Mouse (Mus musculus): ENCODE measurements around the gene Ube2d1.

Ube2d1 gene

DNA sequence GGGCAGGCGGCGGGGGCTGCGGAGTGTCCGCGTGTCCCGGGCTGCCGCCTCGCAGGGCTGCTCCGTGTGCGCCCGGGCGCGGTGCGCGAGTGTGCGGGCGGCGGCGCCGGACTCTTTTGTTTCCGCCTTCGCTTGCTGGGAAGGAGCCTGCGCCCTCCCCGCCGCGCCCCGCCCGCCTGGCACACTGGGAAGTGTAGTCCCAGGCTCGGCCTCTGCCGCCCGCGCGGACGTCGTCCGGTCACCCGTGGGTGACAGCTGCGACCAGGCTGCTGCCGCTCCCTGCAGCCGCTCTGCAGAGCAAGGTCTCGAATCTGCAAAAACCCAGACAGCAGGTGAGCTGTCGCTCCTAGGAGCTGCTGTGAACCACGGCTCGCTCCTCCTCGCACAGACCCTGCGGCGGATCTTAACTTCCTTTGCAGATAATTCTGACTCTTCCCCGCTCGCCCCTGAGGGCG is at the start of gene Ube2d1:
Ube2d1 (minus strand) TSS at position 137 of the 455 bp plus-strand sequence.
- DNase-seq (ENCODE audit: low read depth, low spot score) = peak; percentile 83

DNA sequence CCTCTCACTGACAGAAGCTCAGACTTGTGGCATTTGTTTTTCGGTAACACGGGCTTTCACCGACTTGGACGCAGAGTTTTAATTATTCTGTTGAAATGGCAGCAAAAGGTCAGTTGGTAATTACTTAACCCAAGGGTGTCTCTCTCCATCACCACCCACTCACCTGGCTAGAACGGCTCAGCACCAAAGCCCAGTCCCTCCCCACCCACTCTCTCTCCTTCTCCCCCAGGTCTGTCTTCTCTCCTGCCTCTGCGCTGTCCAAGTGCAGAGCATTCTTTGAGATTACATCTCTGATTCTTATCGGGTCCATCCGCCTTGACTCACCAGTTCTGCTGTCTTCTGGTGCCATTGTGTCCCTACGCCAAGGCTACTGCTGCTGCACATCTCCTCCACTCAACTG is 47.8 kb upstream of the Ube2d1 start:
- DNase-seq (ENCODE audit: low read depth, low spot score) = no peak

GRCm38 (mm10) chr10:71332376-71332775 is 47.3 kb upstream of the Ube2d1 start:
- no peak for DNase-seq (ENCODE audit: low read depth, low spot score)

- DNase-seq (ENCODE audit: low read depth, low spot score) = no peak
Observed at GRCm38 (mm10) chr10:71331908-71332307, 46.8 kb upstream of the Ube2d1 start.

DNA sequence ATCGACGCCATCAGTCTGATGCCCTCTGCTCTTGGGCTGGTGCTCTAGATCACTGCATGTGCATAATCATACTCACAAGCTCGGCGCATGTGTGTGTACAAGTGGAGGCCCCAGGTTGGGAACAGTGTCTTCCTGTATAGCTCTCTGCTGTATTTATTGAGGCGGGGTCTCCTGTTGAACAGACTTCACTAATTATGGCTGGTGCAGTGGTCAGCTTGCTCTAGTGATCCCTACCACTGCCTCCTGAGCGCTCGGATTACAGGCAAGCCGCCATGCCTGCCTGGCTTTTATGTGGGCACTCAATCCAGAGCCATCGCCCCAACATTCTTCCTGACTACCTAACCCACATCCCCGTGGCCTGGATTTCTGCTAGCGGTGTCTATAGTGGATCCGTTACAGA is 45.0 kb upstream of the Ube2d1 start:
- no peak for DNase-seq (ENCODE audit: low read depth, low spot score)

DNA sequence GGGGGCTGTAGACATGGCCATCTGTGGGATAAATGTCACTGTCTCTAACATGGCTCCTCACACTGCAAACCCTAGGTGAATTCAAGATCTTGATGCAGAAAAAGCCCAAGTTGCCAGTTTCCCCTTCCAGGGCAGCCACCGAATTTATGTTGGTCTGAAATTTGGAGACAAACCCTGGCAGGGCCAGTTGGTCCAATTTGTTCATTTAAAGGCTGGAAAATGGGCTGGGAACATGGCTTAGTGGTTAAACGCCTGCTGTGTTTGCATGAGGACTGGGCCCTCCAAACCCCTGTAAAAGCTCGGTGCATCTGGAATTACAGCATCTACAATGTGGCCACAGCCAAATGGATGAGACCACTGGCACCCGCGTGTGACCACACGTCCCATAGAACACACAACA is 44.2 kb upstream of the Ube2d1 start:
- DNase-seq (ENCODE audit: low read depth, low spot score) = no peak

DNA sequence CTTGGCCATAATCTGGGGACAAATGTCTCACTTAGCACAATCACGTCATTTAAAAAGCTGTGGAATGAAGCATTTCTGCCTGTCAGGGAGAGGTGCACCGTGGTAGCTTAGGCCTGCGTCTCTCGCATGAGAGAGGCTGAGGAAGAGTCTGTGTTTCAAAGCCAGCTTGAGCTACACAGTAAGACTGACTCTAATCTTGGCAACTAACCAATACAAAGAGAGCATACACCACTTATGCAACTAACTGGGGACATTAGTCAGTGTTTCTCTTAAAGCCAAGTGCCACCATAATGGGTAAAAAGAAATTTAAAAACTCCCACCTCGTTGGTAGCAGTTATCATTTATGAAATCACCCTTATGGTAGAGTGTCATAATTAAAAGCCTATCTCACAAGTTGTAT is 43.8 kb upstream of the Ube2d1 start:
- no peak for DNase-seq (ENCODE audit: low read depth, low spot score)

DNA sequence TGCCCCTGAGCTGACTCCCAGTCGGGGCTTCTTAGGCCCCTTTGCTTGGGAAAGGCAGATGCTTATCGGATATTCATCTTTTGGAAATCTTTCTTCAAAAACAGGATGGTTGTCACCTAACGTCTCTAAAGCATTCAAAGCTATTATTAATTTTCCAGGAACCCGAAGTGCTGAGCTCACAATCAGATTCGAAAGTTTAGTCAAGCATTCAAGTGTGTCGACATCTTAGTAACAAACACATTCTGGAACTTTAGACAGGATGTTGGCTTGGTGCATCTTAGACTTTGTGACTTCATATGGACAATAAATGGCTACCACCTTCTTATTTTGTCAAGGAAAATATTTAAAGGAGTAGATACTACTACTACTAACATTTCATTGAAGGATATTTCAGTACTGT is 43.3 kb upstream of the Ube2d1 start:
- no peak for DNase-seq (ENCODE audit: low read depth, low spot score)

GRCm38 (mm10) chr10:71327386-71327785 is 42.3 kb upstream of the Ube2d1 start:
- no peak for DNase-seq (ENCODE audit: low read depth, low spot score)

DNA sequence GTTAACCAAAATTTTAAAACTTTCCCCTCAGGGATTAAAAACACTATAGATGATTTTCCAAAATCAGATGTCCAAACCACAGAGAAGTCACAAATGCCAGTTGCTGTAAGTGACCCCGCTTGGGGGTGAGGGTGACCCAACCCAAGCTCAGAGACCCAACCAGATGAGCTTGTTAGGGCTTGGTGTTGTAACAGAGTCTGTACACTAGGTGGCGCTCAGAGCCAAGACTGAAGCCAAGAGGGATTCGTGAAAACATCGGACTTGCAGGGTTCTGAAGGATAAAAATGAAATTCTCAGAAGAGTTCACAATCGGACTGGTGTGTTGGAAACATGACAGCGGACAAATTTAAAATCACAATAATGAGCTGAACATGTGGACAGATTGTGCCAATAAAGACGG is 41.7 kb upstream of the Ube2d1 start:
- peak; percentile 57 for DNase-seq (ENCODE audit: low read depth, low spot score)

GRCm38 (mm10) chr10:71326123-71326522 is 41.1 kb upstream of the Ube2d1 start:
- DNase-seq (ENCODE audit: low read depth, low spot score) = no peak

DNA sequence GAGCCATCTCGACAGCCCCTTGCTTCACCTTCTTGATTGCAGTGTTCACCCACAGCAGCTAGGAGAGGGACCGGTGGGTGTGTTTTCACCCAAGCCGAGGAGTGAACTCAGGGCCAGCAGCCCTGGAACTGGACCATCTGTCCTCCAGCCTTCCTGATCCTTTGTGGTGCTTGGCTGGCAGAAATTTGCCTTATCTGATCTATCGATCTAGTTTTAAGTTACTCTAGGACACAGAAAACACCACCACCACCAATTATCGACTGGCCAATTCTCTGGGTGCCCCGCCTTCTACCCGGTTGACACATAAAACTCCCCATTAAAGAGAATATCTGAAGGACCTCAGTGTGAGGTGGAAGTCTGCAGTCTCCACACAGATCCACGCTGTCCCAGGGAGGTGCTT is 38.6 kb upstream of the Ube2d1 start:
- DNase-seq (ENCODE audit: low read depth, low spot score) = no peak

- DNase-seq (ENCODE audit: low read depth, low spot score) = no peak
Observed at GRCm38 (mm10) chr10:71316497-71316896, 31.4 kb upstream of the Ube2d1 start.

DNA sequence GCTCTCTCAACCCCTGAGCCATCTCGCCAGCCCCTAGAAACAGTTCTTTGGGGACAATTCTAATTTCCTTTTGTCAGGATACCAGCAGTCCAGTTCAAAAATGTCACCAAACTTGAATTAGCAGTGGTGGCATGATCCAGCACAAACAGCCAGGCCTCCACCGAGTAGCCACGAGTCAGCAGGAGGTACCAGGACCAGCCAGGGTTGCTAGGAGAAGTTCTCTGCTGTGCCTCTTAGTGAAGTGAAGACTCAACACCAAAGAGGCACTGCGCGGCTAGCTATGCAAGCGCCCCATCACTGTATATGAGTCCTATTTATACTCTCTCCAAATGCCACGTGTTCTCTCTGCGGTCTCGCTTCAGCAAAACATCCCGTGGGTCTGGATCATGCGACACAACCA is 31.0 kb upstream of the Ube2d1 start:
- DNase-seq (ENCODE audit: low read depth, low spot score) = no peak

DNA sequence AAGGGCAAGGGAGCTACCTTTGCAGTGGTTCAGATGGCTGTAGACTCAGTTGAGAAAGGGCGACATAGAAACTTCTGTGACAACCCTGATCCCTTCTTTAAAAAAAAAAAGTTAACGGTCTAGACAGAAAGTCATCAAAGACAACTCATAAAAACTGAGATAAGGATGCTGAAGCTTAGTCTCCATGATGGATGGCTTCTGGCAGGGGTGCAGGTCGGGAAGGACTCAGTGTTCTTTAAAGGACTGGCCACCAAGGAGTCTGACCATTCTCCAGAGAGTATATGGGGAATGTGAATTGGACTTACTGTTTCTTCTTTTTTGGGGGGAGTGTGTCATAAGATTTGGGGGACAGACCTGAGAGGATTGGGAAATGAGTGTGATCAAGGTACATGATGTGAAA is 29.5 kb upstream of the Ube2d1 start:
- no peak for DNase-seq (ENCODE audit: low read depth, low spot score)

GRCm38 (mm10) chr10:71310288-71310687 is 25.2 kb upstream of the Ube2d1 start:
- DNase-seq (ENCODE audit: low read depth, low spot score) = no peak

- DNase-seq (ENCODE audit: low read depth, low spot score) = no peak
Observed at GRCm38 (mm10) chr10:71308199-71308598, 23.1 kb upstream of the Ube2d1 start.

GRCm38 (mm10) chr10:71306759-71307158 is 21.7 kb upstream of the Ube2d1 start:
- DNase-seq (ENCODE audit: low read depth, low spot score) = no peak

- no peak for DNase-seq (ENCODE audit: low read depth, low spot score)
Observed at GRCm38 (mm10) chr10:71306190-71306589, 21.1 kb upstream of the Ube2d1 start.

- no peak for DNase-seq (ENCODE audit: low read depth, low spot score)
Observed at GRCm38 (mm10) chr10:71302490-71302889, 17.4 kb upstream of the Ube2d1 start.

DNA sequence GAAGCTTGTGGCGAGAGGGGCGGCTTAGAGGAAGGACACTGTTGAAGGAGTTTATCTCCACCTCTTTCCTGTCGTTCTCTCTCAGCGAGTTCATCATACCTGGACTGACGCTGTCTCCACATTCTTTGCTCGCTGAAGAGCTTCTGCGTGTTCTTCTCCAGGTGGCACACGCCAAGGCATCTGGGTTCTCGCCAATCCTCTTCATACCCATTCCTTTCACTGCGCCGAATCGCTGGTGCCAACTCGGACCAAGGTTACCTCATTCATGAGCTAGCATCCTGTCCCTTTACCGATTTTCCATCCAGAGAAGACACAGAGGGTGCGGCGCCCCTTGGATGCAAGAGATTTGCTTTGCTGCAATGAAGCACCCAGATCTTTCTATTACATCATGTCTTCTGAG is 15.1 kb upstream of the Ube2d1 start:
- DNase-seq (ENCODE audit: low read depth, low spot score) = no peak

GRCm38 (mm10) chr10:71293245-71293644 is 8.2 kb upstream of the Ube2d1 start:
- no peak for DNase-seq (ENCODE audit: low read depth, low spot score)

- peak; percentile 85 for DNase-seq (ENCODE audit: low read depth, low spot score)
Observed at GRCm38 (mm10) chr10:71292254-71292653, 7.2 kb upstream of the Ube2d1 start.

DNA sequence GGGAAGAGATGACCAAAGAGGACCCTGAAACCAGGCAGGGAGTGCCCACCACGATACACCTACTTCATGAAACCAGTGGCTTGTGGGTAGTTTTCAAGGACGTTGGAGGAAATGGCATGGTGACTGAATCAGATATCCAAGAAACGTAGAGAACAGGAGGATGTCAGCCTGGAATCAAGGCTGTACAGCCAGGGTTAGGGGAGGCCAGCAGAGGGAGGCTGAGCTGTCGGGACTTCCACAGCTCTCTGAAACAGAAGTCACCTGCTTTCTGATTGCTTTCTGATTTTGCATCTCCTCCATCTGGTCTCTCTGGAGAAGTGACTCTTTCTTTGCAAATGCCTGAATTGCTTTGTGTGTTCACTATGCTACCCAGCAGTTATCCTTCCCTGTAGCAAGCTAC is 6.7 kb upstream of the Ube2d1 start:
- no peak for DNase-seq (ENCODE audit: low read depth, low spot score)
